Mouse (Mus musculus): ENCODE measurements around the gene Mamstr.
A peak's percentile ranks its signal among the peaks of the same experiment; 100 is the strongest.

Gene Mamstr

GRCm38 (mm10) chr7:45639561-45640027, at the start of gene Mamstr:
Gene Mamstr, plus strand, starts transcription at chr7:45639977.
- no peak for DNase-seq (ENCODE audit: low spot score)

GRCm38 (mm10) chr7:45590874-45591273, 48.9 kb upstream of the Mamstr start:
- peak; percentile 53 for DNase-seq (ENCODE audit: low spot score)

GRCm38 (mm10) chr7:45591880-45592279, 47.9 kb upstream of the Mamstr start:
- no peak for DNase-seq (ENCODE audit: low spot score)

GRCm38 (mm10) chr7:45593118-45593815, 46.5 kb upstream of the Mamstr start:
- DNase-seq (ENCODE audit: low spot score), result peak; percentile 81

GRCm38 (mm10) chr7:45595176-45595575, 44.6 kb upstream of the Mamstr start:
- no peak for DNase-seq (ENCODE audit: low spot score)

GRCm38 (mm10) chr7:45596107-45596506, 43.7 kb upstream of the Mamstr start:
- DNase-seq (ENCODE audit: low spot score), result no peak

GRCm38 (mm10) chr7:45597013-45597412, 42.8 kb upstream of the Mamstr start:
- DNase-seq (ENCODE audit: low spot score), result no peak

- no peak for DNase-seq (ENCODE audit: low spot score)
Observed at GRCm38 (mm10) chr7:45597527-45597926, 42.2 kb upstream of the Mamstr start.

- DNase-seq (ENCODE audit: low spot score), result peak; percentile 21
Observed at GRCm38 (mm10) chr7:45598960-45599879, 40.6 kb upstream of the Mamstr start.

GRCm38 (mm10) chr7:45605704-45606289, 34.0 kb upstream of the Mamstr start:
- no peak for DNase-seq (ENCODE audit: low spot score)

- no peak for DNase-seq (ENCODE audit: low spot score)
Observed at GRCm38 (mm10) chr7:45609511-45609910, 30.3 kb upstream of the Mamstr start.

GRCm38 (mm10) chr7:45616277-45616676, 23.5 kb upstream of the Mamstr start:
- no peak for DNase-seq (ENCODE audit: low spot score)

GRCm38 (mm10) chr7:45617042-45617695, 22.6 kb upstream of the Mamstr start, which contains the start of gene Fut1:
Gene Fut1, plus strand, starts transcription at chr7:45617289.
- peak; percentile 33 for DNase-seq (ENCODE audit: low spot score)

- no peak for DNase-seq (ENCODE audit: low spot score)
Observed at GRCm38 (mm10) chr7:45618316-45618715, 21.5 kb upstream of the Mamstr start.

- no peak for DNase-seq (ENCODE audit: low spot score)
Observed at GRCm38 (mm10) chr7:45619592-45619991, 20.2 kb upstream of the Mamstr start.

GRCm38 (mm10) chr7:45621443-45621842, 18.3 kb upstream of the Mamstr start, which contains the start of gene Izumo1:
Gene Izumo1, plus strand, starts transcription at chr7:45621811.
- DNase-seq (ENCODE audit: low spot score), result peak; percentile 57

- no peak for DNase-seq (ENCODE audit: low spot score)
Observed at GRCm38 (mm10) chr7:45623507-45623906, 16.3 kb upstream of the Mamstr start.

- DNase-seq (ENCODE audit: low spot score), result no peak
Observed at GRCm38 (mm10) chr7:45624718-45625117, 15.1 kb upstream of the Mamstr start.

GRCm38 (mm10) chr7:45625481-45625880, 14.3 kb upstream of the Mamstr start:
- no peak for DNase-seq (ENCODE audit: low spot score)

- DNase-seq (ENCODE audit: low spot score), result no peak
Observed at GRCm38 (mm10) chr7:45626571-45627076, 13.2 kb upstream of the Mamstr start.

GRCm38 (mm10) chr7:45627261-45627660, 12.5 kb upstream of the Mamstr start, which contains the start of gene Rasip1:
Gene Rasip1, plus strand, starts transcription at chr7:45627488.
- no peak for DNase-seq (ENCODE audit: low spot score)
